Mouse (Mus musculus) stomach, postnatal 0 days (tissue): ENCODE data around the gene Rsad1. TPM values are rescaled to one million over a fixed set of nuclear protein-coding genes. Genes with fewer than 3 reads are reported as not detected.

ENCODE experiments used
- ATAC-seq: fragments of 200-750 bp; cut with Nextera tagmentation; 2 replicates; pipeline ENCODE4 v1.8.0; 2017; ENCODE audit not compliant: low FRiP score, low TSS enrichment
- DNase-seq: peaks from one replicate; pipeline ENCODE4 v3.0.0-alpha.2; 2016; ENCODE audit warnings: low spot score
- H3K27ac ChIP-seq: fragments of 300-500 bp; sonication (generic); replicated peaks from 2 replicates; pipeline ENCODE4 v1.5.1; 2014; ENCODE audit warnings: mild to moderate bottlenecking, control low read depth
- H3K27me3 ChIP-seq: fragments of 300-500 bp; sonication (generic); 2 replicates; pipeline ENCODE4 v1.6.1; 2014; ENCODE audit warnings: low read length; ENCODE audit not compliant: control insufficient read depth, insufficient read depth
- H3K36me3 ChIP-seq: fragments of 300-500 bp; sonication (generic); 2 replicates; pipeline ENCODE4 v1.6.1; 2014; ENCODE audit warnings: low read length, mixed read lengths; ENCODE audit not compliant: control insufficient read depth, insufficient read depth
- H3K4me1 ChIP-seq: fragments of 300-500 bp; sonication (generic); replicated peaks from 2 replicates; pipeline ENCODE4 v1.6.1; 2014; ENCODE audit warnings: antibody characterized with exemption; ENCODE audit not compliant: control insufficient read depth, insufficient read depth
- H3K4me2 ChIP-seq: fragments of 300-500 bp; sonication (generic); replicated peaks from 2 replicates; pipeline ENCODE4 v1.6.1; 2014; ENCODE audit warnings: low read depth, mild to moderate bottlenecking, control low read depth, moderate library complexity
- H3K4me3 ChIP-seq: fragments of 300-500 bp; sonication (generic); 2 replicates; pipeline ENCODE4 v1.5.1; 2014; ENCODE audit warnings: low read depth, low read length, control low read depth
- H3K9ac ChIP-seq: fragments of 300-500 bp; sonication (generic); 2 replicates; pipeline ENCODE4 v1.6.1; 2014; ENCODE audit warnings: mild to moderate bottlenecking, low read length, control low read depth, mixed read lengths
- H3K9me3 ChIP-seq: fragments of 300-500 bp; sonication (generic); 2 replicates; pipeline ENCODE4 v1.6.1; 2016; ENCODE audit warnings: low read length; ENCODE audit not compliant: control insufficient read depth
- CTCF ChIP-seq: IDR thresholded peaks from 2 replicates; pipeline ENCODE4 v1.5.1; 2016; ENCODE audit warnings: antibody characterized with exemption, low read depth, mild to moderate bottlenecking, moderate library complexity
- EP300 ChIP-seq: optimal IDR thresholded peaks from 2 replicates; pipeline ENCODE3; 2016; ENCODE audit warnings: antibody characterized with exemption
- WGBS: fragments of 180-500 bp; shearing (Covaris S2); extraction: QIAGEN DNeasy Blood & Tissue Kit; methylation state at CpG from one replicate; pipeline ENCODE4 v1.1.7; 2014; 5-methylcytosine and 5-hydroxymethylcytosine counted together
- polyA plus RNA-seq: library from polyadenylated mRNA; unstranded; fragments of >200 nt; fragmentation: Nextera tagmentation; extraction: Ambion mirVana; gene quantifications from 2 replicates; pipeline ENCODE4 v1.2.1, GENCODE M21; 2015

Rsad1 gene
- polyA plus RNA-seq, 1 experiment from 2014 or later = 3.4 TPM

- DNase-seq (no peak), ATAC-seq (no peak)
- H3K36me3 ChIP-seq = no peaks in the 10 kb centered on the region
- WGBS = 81% methylated on average over 5 of the region's 5 CpGs
- H3K4me3 ChIP-seq = no peak overlapping the region
- no peaks in the 10 kb centered on the region for H3K9me3 ChIP-seq
- no peak for TF ChIP-seq EP300
- peak; percentile 4; the same call in 1 of the 2 replicates for TF ChIP-seq CTCF
- no peaks in the 10 kb centered on the region for H3K27me3 ChIP-seq
- H3K9ac ChIP-seq = no peak overlapping the region
- no peak overlapping the region for H3K27ac ChIP-seq
- H3K4me2 ChIP-seq = no peak overlapping the region
- H3K4me1 ChIP-seq = peaks cover 5% of the 10 kb centered on the region
Observed at GRCm38 (mm10) chr11:94546381-94546780, 2.7 kb downstream of the Rsad1 start.

GRCm38 (mm10) chr11:94544422-94544821, 4.6 kb downstream of the Rsad1 start:
- H3K4me1 ChIP-seq = peaks cover 5% of the 10 kb centered on the region
- no peak overlapping the region for H3K4me3 ChIP-seq
- WGBS = 53% methylated on average over 18 of the region's 18 CpGs
- H3K9ac ChIP-seq = no peak overlapping the region
- H3K9me3 ChIP-seq = no peaks in the 10 kb centered on the region
- H3K27me3 ChIP-seq = no peaks in the 10 kb centered on the region
- ATAC-seq (no peak), DNase-seq (no peak)
- no peak overlapping the region for H3K27ac ChIP-seq
- H3K36me3 ChIP-seq = no peaks in the 10 kb centered on the region
- peak overlapping the region; percentile 27; the same call in 1 of the 2 replicates for H3K4me2 ChIP-seq
- no peak for TF ChIP-seq EP300
- no peak for TF ChIP-seq CTCF

DNA sequence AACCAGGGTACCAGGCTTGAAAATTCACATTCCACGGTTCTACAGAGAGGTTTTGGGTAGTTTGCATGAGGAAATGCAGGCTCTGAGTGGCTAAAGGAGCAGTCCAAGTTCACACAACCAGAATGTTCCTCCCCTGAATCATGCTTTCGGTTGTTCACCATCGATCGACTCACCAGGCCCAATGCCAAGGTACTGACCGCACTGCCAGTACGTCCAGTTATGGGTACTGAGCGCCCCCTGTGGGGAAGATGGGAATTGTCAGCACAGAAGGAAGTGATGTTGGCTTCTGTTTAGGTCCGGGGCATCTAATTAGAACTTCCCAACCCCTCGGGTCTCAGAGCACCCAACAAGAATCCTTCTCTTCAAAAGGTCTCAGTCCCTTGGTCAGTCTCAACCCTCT, 5.1 kb downstream of the Rsad1 start:
- H3K36me3 ChIP-seq = no peaks in the 10 kb centered on the region
- WGBS = 15% methylated on average over 9 of the region's 9 CpGs
- H3K9ac ChIP-seq = no peak overlapping the region
- H3K9me3 ChIP-seq = no peaks in the 10 kb centered on the region
- H3K4me2 ChIP-seq = peak overlapping the region; percentile 33
- H3K4me3 ChIP-seq = no peak overlapping the region
- TF ChIP-seq EP300 (no peak), CTCF (peak; percentile 98)
- peak overlapping the region; percentile 20; the same call in 1 of the 2 replicates for H3K27ac ChIP-seq
- H3K27me3 ChIP-seq = no peaks in the 10 kb centered on the region
- H3K4me1 ChIP-seq = peaks cover 5% of the 10 kb centered on the region; the same call in 1 of the 2 replicates
- DNase-seq (peak; percentile 95), ATAC-seq (peak; percentile 80)

GRCm38 (mm10) chr11:94543344-94543743, 5.7 kb downstream of the Rsad1 start:
- Histone ChIP-seq H3K27ac (peak overlapping the region; percentile 20; the same call in 1 of the 2 replicates), H3K9ac (no peak overlapping the region), H3K9me3 (no peaks in the 10 kb centered on the region), H3K4me1 (peaks cover 4% of the 10 kb centered on the region; the same call in 1 of the 2 replicates), H3K36me3 (no peaks in the 10 kb centered on the region), H3K4me2 (peak overlapping the region; percentile 33; the same call in 1 of the 2 replicates), H3K4me3 (no peak overlapping the region), H3K27me3 (no peaks in the 10 kb centered on the region)
- DNase-seq = no peak
- no peak for ATAC-seq
- 91% methylated on average over 12 of the region's 12 CpGs for WGBS
- no peak for TF ChIP-seq EP300
- no peak for TF ChIP-seq CTCF

GRCm38 (mm10) chr11:94542400-94542799, 6.7 kb downstream of the Rsad1 start:
- Histone ChIP-seq H3K27me3 (no peaks in the 10 kb centered on the region), H3K9ac (no peak overlapping the region), H3K27ac (no peak overlapping the region), H3K4me1 (no peaks in the 10 kb centered on the region), H3K4me2 (no peak overlapping the region), H3K4me3 (no peak overlapping the region), H3K9me3 (no peaks in the 10 kb centered on the region), H3K36me3 (no peaks in the 10 kb centered on the region)
- no peak for TF ChIP-seq EP300
- no peak for TF ChIP-seq CTCF
- ATAC-seq (no peak), DNase-seq (no peak)
- WGBS = 93% methylated on average over 4 of the region's 4 CpGs

- 67% methylated on average over 7 of the region's 7 CpGs for WGBS
- Histone ChIP-seq H3K4me2 (no peak overlapping the region), H3K4me3 (no peak overlapping the region), H3K9me3 (no peaks in the 10 kb centered on the region), H3K4me1 (no peaks in the 10 kb centered on the region), H3K27me3 (no peaks in the 10 kb centered on the region), H3K36me3 (no peaks in the 10 kb centered on the region), H3K9ac (no peak overlapping the region), H3K27ac (no peak overlapping the region)
- TF ChIP-seq EP300 = no peak
- no peak for TF ChIP-seq CTCF
- ATAC-seq (no peak), DNase-seq (no peak)
Observed at GRCm38 (mm10) chr11:94539761-94540160, 9.3 kb downstream of the Rsad1 start.
